Mouse (Mus musculus): ENCODE data around the gene Dlgap3. TPM values are rescaled to one million over a fixed set of nuclear protein-coding genes. Genes with fewer than 3 reads are reported as not detected.

Gene Dlgap3
- 100 to 1,000 TPM; 286 to 291 TPM for total RNA-seq (2021)

- DNase-seq (ENCODE audit: extremely low spot score in 1 of 2, low spot score in 1 of 2), result peak in 1 of 2 experiments; percentile 52
Measured at GRCm38 (mm10) chr4:127168914-127169345, at the start of gene Dlgap3. Gene Dlgap3 (plus strand): TSS chr4:127169204.

- no peak for DNase-seq (ENCODE audit: extremely low spot score in 1 of 2, low spot score in 1 of 2)
Measured at GRCm38 (mm10) chr4:127123391-127123790, 45.6 kb upstream of the Dlgap3 start, which contains the start of gene Tmem35b. Gene Tmem35b (plus strand): TSS chr4:127123691.

- no peak for DNase-seq (ENCODE audit: extremely low spot score in 1 of 2, low spot score in 1 of 2)
Measured at GRCm38 (mm10) chr4:127124331-127124730, 44.7 kb upstream of the Dlgap3 start.

GRCm38 (mm10) chr4:127125834-127126463 lies 43.1 kb upstream of the Dlgap3 start:
- peak; percentile 25 to 51 for DNase-seq (ENCODE audit: extremely low spot score in 1 of 2, low spot score in 1 of 2)

GRCm38 (mm10) chr4:127134687-127135086 lies 34.3 kb upstream of the Dlgap3 start:
- no peak for DNase-seq (ENCODE audit: extremely low spot score in 1 of 2, low spot score in 1 of 2)

- no peak for DNase-seq (ENCODE audit: extremely low spot score in 1 of 2, low spot score in 1 of 2)
Measured at GRCm38 (mm10) chr4:127137591-127137990, 31.4 kb upstream of the Dlgap3 start.

- DNase-seq (ENCODE audit: extremely low spot score in 1 of 2, low spot score in 1 of 2), result no peak
Measured at GRCm38 (mm10) chr4:127138486-127138885, 30.5 kb upstream of the Dlgap3 start.

GRCm38 (mm10) chr4:127150031-127150430 lies 19.0 kb upstream of the Dlgap3 start:
- no peak for DNase-seq (ENCODE audit: extremely low spot score in 1 of 2, low spot score in 1 of 2)

- no peak for DNase-seq (ENCODE audit: extremely low spot score in 1 of 2, low spot score in 1 of 2)
Measured at GRCm38 (mm10) chr4:127153345-127153744, 15.7 kb upstream of the Dlgap3 start.

GRCm38 (mm10) chr4:127155757-127156156 lies 13.2 kb upstream of the Dlgap3 start:
- no peak for DNase-seq (ENCODE audit: extremely low spot score in 1 of 2, low spot score in 1 of 2)

- no peak for DNase-seq (ENCODE audit: extremely low spot score in 1 of 2, low spot score in 1 of 2)
Measured at GRCm38 (mm10) chr4:127157746-127158145, 11.3 kb upstream of the Dlgap3 start.

- no peak for DNase-seq (ENCODE audit: extremely low spot score in 1 of 2, low spot score in 1 of 2)
Measured at GRCm38 (mm10) chr4:127163926-127164325, 5.1 kb upstream of the Dlgap3 start.

GRCm38 (mm10) chr4:127167096-127167495 lies 1.9 kb upstream of the Dlgap3 start:
- no peak for DNase-seq (ENCODE audit: extremely low spot score in 1 of 2, low spot score in 1 of 2)

GRCm38 (mm10) chr4:127167731-127168130 lies 1.3 kb upstream of the Dlgap3 start:
- DNase-seq (ENCODE audit: extremely low spot score in 1 of 2, low spot score in 1 of 2), result no peak

GRCm38 (mm10) chr4:127168211-127168913 lies 642 bp upstream of the Dlgap3 start:
- peak in 1 of 2 experiments; percentile 49 for DNase-seq (ENCODE audit: extremely low spot score in 1 of 2, low spot score in 1 of 2)

GRCm38 (mm10) chr4:127169346-127170221 lies 580 bp downstream of the Dlgap3 start:
- no peak for DNase-seq (ENCODE audit: extremely low spot score in 1 of 2, low spot score in 1 of 2)

- DNase-seq (ENCODE audit: extremely low spot score in 1 of 2, low spot score in 1 of 2), result no peak
Measured at GRCm38 (mm10) chr4:127170866-127171265, 1.9 kb downstream of the Dlgap3 start.

GRCm38 (mm10) chr4:127171341-127171905 lies 2.4 kb downstream of the Dlgap3 start:
- DNase-seq (ENCODE audit: extremely low spot score in 1 of 2, low spot score in 1 of 2), result no peak

- DNase-seq (ENCODE audit: extremely low spot score in 1 of 2, low spot score in 1 of 2), result no peak
Measured at GRCm38 (mm10) chr4:127172119-127172518, 3.1 kb downstream of the Dlgap3 start.

- DNase-seq (ENCODE audit: extremely low spot score in 1 of 2, low spot score in 1 of 2), result no peak
Measured at GRCm38 (mm10) chr4:127172614-127173013, 3.6 kb downstream of the Dlgap3 start.
